Mouse (Mus musculus) activated CD4-positive, CD25-positive, alpha-beta regulatory T cell, adult 4 months (primary cell): ENCODE measurements around the gene Nfib. TPM values are rescaled to one million over a fixed set of nuclear protein-coding genes. Genes with fewer than 3 reads are reported as not detected.
"Not testable (repeated sequence)": the region's sequence is repeated elsewhere in the genome, so short reads cannot be mapped to it uniquely, and the experiment has no call there.

Experiments used
- ATAC-seq: one replicate; pipeline ENCODE4 v1.8.0; 2017
- polyA plus RNA-seq, 2 experiments: library from polyadenylated mRNA; unstranded; fragments of 100-300 nt; shearing (Covaris generic); gene quantifications; one replicate each; pipeline ENCODE4 v1.2.1; 2017

The Nfib gene
- polyA plus RNA-seq, 2 experiments from 2014 or later, result 0.09 to 1.1 TPM

DNA sequence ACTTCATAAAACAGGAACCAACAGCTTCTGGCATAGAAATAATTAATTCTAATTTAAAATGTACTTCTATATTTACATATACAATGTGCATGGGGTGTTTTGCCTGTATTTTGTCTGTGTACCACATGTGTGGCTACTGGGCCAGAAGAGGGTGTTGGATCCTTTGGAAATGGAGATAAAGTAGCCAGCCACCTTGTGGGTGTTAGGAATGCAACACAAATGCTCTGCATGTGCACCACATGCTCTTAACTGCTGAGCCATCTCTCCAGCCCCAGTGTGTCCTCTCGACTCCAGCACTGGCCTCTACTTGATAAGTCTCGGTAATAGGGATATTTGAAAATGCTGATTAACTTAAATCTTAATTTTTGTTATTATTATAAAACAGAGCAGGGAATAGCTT lies 418.6 kb downstream of the Nfib start:
- ATAC-seq, result no peak

DNA sequence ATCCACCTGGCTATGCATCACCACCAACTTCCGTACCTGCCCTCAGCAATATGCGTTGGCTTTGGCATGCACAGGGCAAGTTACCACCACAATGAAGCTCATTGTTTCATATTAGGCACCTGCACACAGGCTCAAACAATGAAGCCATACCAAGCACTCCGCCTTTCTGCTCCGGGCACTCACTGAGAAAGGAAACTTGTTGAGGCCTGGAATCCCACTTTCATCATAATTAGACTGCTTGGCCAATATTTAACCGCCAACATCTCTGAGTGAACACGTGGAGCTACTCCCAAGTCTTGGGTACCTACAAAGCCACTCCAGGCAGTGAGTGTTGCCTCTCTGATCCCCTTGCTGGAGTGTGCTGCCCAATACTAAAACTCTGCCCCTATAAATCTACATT lies 422.0 kb downstream of the Nfib start:
- no peak for ATAC-seq

GRCm38 (mm10) chr4:82275996-82276395 lies 429.6 kb downstream of the Nfib start:
- no peak for ATAC-seq

DNA sequence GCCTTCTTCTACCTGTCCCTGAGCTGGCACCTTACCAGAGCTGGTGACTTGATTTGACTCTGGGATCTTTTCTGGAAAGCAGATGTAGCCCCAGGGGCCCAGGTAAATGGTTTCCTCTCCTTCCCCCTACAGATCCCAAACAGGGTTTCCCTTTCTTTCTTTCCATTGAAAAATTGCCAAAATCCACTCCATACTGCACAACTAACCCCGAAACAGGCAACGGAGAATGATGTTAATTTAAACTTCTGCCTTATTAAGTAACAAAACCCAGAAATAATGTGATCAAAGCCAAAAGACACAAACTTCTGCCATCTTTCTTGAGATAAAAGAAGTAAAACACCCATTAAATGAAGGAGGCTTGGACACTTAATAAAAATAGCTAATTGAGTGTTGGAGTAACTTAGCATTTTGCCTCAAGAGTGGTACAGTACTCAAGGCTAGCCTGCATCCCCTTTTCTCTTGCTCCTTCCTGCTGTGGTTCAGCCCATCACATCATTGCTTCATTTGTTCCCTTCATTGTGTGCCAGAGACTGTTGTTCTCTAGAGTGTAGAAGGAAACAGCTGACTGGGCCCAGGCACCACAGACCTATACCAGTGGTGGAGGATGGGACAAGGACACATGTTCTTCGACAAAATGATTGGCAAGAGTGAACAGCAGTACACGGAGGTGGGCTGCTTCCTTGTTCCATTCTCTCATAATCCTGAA lies 432.3 kb downstream of the Nfib start:
- no peak for ATAC-seq

DNA sequence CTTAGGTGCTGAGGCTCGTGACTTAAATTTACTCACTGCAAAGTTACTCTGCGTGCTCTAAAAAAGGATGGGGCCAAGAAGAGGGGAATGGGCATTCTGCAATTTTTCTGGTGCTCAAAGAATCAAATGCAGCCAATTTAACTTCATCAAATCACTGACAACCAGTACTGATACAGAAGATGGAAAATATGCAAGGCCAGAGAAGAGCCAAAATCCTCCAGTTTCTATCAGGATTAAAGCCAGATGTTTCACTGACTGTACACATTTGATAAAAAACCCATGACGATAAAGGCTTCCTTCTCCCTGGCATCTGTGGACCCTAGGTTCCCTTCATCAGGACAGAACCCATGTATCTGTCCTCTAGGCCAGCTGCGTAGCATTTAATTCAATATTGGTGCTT lies 433.5 kb downstream of the Nfib start:
- no peak for ATAC-seq

DNA sequence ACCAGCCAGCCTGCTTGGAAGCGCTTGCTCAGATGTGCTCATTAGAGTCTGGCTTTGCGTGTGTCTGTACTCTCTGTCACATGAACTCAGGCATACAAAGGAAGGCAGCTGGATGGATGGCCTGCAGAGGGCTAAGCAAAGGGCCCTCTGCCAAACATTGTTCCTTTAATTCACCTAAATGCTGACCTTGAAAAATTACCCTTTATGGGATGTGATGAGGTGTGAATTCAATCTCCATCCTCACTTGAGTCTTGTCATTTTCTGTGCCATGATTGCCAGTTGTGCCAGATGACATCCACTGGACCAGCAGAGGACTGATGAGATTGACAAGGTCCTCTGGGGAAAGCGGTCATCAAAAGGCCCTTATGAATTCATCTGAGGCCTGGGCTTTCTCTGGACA lies 434.0 kb downstream of the Nfib start:
- no peak for ATAC-seq

GRCm38 (mm10) chr4:82267832-82268778 lies 437.4 kb downstream of the Nfib start:
- ATAC-seq, result no peak

GRCm38 (mm10) chr4:82266066-82266619 lies 439.4 kb downstream of the Nfib start:
- ATAC-seq, result no peak

- not testable (repeated sequence) for ATAC-seq
Measured at GRCm38 (mm10) chr4:82258545-82258944, 447.0 kb downstream of the Nfib start.

GRCm38 (mm10) chr4:82252054-82252453 lies 453.5 kb downstream of the Nfib start:
- no peak for ATAC-seq

DNA sequence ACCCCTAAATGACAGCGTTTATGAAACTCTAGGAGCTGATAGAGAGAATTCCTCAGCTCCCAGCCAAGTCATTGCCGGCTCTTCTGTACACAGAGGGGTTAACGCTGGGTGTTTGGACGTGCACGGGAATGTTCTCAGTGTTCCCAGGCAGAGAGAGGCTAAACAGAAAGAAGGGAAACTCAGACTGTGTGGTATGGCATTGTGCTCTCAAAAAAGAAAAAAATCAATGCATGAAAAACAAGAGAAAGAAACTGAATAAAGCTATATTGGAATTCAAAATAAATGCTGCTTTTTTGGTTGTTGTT lies 455.2 kb downstream of the Nfib start:
- no peak for ATAC-seq

GRCm38 (mm10) chr4:82249518-82250354 lies 455.8 kb downstream of the Nfib start:
- ATAC-seq, result no peak

DNA sequence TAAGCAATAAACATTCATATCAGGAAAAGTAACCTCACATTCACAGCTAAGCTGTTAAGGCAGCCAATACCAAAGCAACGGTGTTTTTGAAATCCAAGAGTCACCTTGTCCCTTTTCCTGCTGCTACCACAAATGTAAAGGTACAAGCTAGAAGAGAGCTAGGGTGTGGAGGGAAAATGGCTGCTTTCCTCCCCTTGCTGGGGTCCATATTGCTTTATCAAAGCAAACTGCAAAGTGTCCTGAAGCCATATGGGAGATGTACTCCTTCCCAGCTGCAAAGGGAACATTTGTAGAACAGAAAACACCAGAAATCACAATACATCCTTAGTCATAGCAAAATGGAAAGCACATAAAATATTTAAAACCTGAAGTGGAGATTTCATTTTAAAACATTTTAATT lies 456.6 kb downstream of the Nfib start:
- no peak for ATAC-seq

DNA sequence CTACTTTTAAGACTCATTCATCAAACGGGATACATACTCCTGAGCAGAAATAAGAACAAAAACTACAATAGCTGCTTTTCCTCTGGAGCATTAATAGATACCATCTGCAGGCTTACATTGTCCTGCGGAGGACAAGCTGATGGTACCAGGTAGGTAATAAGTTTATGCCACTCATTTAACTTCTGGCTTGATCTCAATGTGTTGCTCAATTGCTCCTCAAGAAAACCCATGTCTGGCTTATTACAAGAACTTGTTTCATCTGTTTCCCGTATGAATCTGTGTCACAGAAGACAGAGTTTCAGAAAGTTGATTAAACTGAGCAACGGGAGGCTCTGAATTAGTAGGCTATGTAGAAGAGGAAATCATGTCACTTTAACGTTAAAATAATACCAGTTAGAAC lies 457.5 kb downstream of the Nfib start:
- ATAC-seq, result no peak

- ATAC-seq, result no peak
Measured at GRCm38 (mm10) chr4:82246290-82246689, 459.3 kb downstream of the Nfib start.

Other genes starting within 250 kb of the Nfib start
- gene Zdhhc21, start 154.2 kb upstream of the Nfib start, polyA plus RNA-seq, result 10 to 100 TPM; 11.0 to 14.0 TPM
- not detected for gene Cer1, start 179.4 kb upstream of the Nfib start, polyA plus RNA-seq